Mouse (Mus musculus): ENCODE results near the gene Lamtor4. TPM values are rescaled to one million over a fixed set of nuclear protein-coding genes. Genes with fewer than 3 reads are reported as not detected.
"Not testable (repeated sequence)": the region's sequence is repeated elsewhere in the genome, so short reads cannot be mapped to it uniquely, and the experiment has no call there.

Lamtor4 gene
- 10 to 100 TPM; 80.1 to 80.3 TPM for total RNA-seq (2021)
- long read RNA-seq, experiment 1, transcript Lamtor4-201 (4 exons, 877 nt): major isoform, 15 of 18 reads
- long read RNA-seq, experiment 1, partial matches to known transcripts: 0 of 18 reads
- long read RNA-seq, experiment 1, other reads (novel, unspliced or antisense): 0 of 18 reads
- long read RNA-seq, experiment 2, transcript Lamtor4-201 (4 exons, 877 nt): major isoform, 59 of 81 reads
- long read RNA-seq, experiment 2, transcript Lamtor4-202 (3 exons, 980 nt): minor isoform, 19 of 81 reads
- long read RNA-seq, experiment 2, partial matches to known transcripts: 2 of 81 reads
- long read RNA-seq, experiment 2, other reads (novel, unspliced or antisense): 1 of 81 reads

DNA sequence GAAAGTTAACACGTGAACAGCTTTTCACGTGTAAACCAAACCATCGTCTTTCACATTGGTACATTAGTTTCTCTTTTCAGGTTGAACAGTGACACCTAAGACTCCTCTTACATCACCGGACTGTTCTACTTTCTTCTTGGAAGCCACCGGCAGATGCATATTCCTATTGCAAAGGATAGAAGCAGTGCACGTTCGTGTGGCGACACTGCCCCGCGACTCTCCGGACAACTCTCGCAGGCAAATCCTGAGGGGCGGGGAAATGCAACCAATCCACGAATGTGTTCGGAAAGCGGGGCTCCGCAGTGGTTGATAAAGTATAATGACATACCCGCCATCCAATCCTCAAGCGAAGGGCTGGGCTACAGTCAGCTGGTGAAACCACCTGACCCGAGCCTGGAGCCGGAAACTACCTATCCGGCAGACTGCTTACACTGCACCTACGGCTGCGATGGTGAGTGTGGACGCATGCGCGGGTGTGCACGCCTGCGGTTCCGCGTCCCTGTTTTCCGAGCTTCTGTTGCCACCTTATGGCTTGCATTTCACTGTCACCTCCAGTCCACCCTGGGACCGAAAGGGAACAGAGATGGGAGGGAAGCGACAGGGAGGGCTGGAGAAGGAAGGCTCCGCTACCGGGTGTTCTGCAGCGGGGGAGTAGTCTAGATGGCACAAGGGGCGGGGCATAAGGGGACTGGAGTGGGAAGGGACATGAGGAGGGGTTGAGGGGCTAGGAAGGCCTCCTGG is at the start of gene Lamtor4:
Lamtor4 (plus strand) TSS at position 130 of the 741 bp plus-strand sequence.
- DNase-seq (ENCODE audit: low spot score in 2 of 2): peak; percentile 81 to 83

DNA sequence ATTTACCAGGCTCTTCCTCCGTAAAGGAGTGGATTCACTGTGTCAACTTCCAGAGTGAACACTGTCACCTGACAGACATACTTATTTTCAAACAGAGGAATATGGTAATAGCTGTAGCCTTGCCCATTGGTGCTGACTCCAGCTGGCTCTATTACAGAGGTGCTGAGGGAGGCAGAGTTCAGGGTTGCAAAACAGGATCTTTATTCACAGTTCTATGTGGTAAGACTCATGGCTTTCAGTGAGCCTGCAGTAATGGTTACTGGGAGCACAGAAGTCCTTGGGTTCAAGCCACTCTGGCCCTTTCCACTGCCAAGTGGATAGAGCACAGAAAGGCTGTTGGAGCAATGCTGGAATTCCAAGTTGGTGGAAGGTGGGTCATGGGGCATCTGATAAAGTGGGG is 48.0 kb upstream of the Lamtor4 start:
- DNase-seq (ENCODE audit: low spot score in 2 of 2): no peak

DNA sequence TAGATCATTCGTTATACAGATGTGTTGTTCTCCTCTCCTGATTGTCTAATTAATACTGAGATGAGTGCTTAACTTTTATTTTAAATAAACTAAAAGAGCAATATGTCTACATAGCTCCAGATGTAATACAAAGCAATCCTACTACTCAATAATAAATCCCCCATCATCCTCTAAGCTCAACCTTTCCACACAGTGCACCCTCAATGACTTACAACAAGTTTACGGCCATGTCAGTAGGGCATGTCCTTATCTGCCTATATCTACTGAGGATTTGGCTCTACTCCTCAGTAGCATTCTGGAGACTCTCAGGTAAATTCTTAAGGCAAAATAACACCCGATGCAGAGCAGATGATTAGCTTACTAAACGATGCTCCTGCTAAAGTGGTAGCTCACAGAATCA is 47.4 kb upstream of the Lamtor4 start:
- no peak for DNase-seq (ENCODE audit: low spot score in 2 of 2)

DNA sequence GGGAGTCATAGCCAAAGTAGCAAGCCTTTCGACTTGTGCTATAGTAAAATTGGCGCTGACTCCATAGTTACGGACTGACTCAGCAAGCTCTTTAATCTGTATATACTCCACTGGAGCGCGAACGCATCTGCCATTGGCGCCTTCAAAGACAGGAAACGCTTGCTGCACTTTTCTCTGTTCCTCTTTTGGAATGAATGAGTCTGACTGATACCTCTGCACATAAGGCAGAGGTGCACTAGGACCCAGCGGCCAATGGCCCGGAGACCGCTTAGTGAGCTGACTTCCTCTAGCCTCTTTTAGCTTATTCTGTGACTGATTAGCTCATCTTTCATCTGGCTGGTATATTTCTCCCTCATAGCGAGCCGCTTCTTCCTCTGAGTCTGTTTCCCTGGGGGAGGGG is 38.6 kb upstream of the Lamtor4 start:
- not testable (repeated sequence) for DNase-seq (ENCODE audit: low spot score in 2 of 2)

GRCm38 (mm10) chr5:138219864-138220263 is 35.4 kb upstream of the Lamtor4 start:
- DNase-seq (ENCODE audit: low spot score in 2 of 2): no peak

DNA sequence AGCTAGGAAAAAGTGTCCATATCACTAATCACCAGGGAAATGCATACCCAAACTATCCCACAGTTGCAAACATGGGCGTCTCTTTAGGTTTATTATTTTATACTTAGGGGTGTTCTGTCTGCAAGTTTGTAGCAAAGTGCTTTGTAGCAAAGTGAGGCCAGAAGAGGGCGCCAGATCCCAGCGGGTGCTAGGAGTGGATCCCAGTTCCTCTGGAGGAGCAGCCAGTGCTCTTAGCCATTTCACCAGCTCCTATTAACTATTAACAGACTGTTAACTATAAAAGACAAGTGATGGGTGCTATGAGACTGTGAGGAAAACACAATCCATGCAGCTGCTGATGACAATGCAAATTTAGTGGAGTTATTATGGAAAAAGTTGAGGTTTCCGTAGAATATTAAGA is 33.2 kb upstream of the Lamtor4 start:
- DNase-seq (ENCODE audit: low spot score in 2 of 2): peak; percentile 92

- DNase-seq (ENCODE audit: low spot score in 2 of 2): no peak
Measured at GRCm38 (mm10) chr5:138223287-138223686, 32.0 kb upstream of the Lamtor4 start.

GRCm38 (mm10) chr5:138225700-138226099 is 29.6 kb upstream of the Lamtor4 start, which contains the start of gene Nxpe5:
TSS of gene Nxpe5 (plus strand) at chr5:138225898.
- no peak for DNase-seq (ENCODE audit: low spot score in 2 of 2)

DNA sequence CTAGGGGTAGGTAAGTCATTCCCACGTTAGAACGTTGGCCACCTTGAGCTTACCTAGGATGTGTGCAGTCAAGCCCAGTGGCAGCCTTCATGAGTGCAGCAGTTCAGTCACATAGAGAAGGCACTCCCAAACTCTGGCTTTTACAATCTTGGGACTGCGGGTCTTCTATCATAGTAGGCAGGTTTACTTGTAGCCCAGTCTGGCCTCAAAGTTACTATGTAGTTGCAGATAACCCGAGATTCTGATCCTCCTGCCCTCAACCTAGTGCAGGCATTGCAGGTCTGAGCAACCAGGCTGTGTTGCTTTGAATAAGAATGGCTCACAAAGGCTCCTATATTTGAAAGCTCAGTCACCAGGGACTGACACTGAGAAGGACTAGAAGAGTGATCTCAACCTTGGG is 28.8 kb upstream of the Lamtor4 start:
- DNase-seq (ENCODE audit: low spot score in 2 of 2): no peak

DNA sequence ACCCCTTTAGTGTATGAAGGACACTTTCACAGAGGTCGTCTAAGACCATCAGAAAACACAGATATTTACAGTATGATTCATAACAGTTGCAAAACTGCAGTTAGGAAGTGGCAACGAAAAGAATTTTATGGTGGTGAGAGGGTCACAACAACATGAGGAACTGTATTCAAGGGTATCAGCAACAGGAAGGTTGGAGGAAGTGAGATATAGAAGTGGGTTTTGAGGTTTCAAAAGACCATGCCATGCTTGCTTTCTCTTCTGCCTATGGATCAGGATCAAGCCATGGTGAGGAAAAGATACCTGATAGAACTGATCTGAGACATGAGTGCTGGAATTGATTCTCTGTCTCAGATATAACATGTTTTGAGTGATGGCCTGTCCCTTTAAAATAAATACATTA is 27.9 kb upstream of the Lamtor4 start:
- DNase-seq (ENCODE audit: low spot score in 2 of 2): no peak

- peak in 1 of 2 experiments; percentile 51 for DNase-seq (ENCODE audit: low spot score in 2 of 2)
Measured at GRCm38 (mm10) chr5:138228026-138228425, 27.3 kb upstream of the Lamtor4 start.

GRCm38 (mm10) chr5:138229511-138229910 is 25.8 kb upstream of the Lamtor4 start:
- DNase-seq (ENCODE audit: low spot score in 2 of 2): no peak

GRCm38 (mm10) chr5:138233778-138234177 is 21.5 kb upstream of the Lamtor4 start:
- DNase-seq (ENCODE audit: low spot score in 2 of 2): no peak

DNA sequence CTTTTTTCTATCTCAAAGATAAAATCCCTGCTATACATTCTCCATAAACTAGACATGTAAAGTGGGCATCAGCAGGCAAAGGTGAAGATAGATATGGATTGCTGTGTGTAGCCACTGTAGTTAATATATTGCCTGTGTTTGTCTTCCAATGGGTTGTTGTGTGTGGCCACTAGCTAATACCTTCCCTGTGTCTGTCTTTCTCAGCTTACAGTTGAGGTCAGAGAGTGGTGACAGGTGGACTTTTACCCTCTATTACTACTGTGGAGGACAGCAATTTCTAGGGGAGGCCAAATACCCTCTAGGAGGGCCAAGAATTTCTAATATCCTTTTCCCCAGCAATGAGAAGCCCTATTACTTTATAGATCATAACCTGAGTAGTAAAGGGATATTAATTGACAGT is 21.1 kb upstream of the Lamtor4 start:
- DNase-seq (ENCODE audit: low spot score in 2 of 2): no peak

DNA sequence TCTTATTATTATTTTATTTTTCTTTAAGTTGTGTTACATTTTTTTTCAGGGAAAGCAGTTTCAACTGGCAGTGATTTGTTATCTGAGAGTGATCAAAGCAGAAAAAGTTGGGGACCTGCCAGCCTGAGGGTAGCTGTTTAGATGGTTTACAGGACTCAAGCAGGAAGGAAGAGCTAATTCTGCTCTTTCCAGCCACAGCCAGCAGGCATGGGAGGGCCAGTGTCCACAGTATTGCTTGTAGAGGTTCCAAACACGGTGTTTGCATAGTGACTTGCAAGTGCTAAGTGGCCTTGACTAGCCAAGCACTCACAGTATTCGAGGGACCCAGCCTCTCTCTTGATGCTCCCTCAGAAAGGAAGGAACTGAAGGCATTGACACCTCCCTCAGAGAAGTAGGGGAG is 13.8 kb upstream of the Lamtor4 start:
- DNase-seq (ENCODE audit: low spot score in 2 of 2): no peak

- no peak for DNase-seq (ENCODE audit: low spot score in 2 of 2)
Measured at GRCm38 (mm10) chr5:138251144-138251543, 4.1 kb upstream of the Lamtor4 start.

- DNase-seq (ENCODE audit: low spot score in 2 of 2): no peak
Measured at GRCm38 (mm10) chr5:138253061-138253460, 2.2 kb upstream of the Lamtor4 start.

GRCm38 (mm10) chr5:138256094-138256467 is 799 bp downstream of the Lamtor4 start:
- no peak for DNase-seq (ENCODE audit: low spot score in 2 of 2)

DNA sequence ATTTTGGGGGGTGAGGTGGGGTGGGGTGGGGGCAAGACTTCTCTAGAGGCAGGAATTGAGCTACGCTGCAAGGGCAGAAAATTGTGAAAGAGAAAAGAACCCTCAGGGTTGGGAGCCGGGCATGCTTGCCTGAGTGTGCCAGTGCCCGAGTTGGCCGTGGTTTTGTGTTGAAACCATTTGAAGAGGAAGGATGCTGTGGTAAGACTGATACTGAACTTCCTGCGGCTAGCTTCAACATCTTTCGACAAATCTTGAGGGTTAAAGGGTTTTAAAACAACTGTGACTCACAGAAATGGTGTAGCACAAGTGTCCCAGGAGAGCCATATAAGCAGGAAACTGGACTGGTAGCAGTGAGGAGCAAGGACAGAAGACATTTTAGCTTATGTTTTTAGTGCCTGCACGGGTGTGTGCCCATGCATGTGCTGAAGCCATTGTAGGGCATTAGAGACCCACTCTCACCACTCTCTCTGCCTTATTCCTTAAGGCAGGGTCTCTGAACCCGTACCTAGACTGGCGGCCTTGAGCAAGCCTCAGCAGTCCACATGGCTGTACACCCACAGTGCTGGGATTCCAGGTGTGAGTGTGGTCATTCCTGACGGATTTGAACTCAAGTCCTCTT is 1.8 kb downstream of the Lamtor4 start:
- no peak for DNase-seq (ENCODE audit: low spot score in 2 of 2)

DNA sequence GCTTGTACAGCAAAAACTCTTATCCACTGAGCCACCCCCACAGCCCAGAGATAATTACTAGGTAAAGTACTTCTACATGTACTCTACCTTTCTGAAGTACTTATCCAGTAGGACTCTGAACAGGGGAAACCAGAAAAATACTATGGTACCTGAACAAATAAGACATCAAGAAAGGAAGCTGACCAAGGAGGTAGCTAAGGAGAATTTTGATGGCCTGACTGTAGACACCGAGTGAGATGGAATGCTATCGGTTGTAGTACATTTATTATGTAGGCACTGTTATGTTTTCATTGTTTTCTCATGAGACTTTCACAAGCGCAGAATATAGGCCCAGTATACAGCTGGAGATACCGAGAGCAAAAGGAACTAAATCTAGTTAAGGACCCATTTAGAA is 2.3 kb downstream of the Lamtor4 start:
- no peak for DNase-seq (ENCODE audit: low spot score in 2 of 2)

- DNase-seq (ENCODE audit: low spot score in 2 of 2): no peak
Measured at GRCm38 (mm10) chr5:138258078-138258477, 2.8 kb downstream of the Lamtor4 start.

- no peak for DNase-seq (ENCODE audit: low spot score in 2 of 2)
Measured at GRCm38 (mm10) chr5:138258542-138258941, 3.3 kb downstream of the Lamtor4 start.

All from adrenal gland, adult 18-20 months (tissue).